Mouse (Mus musculus) layer of hippocampus, postnatal 10 days (tissue): ENCODE measurements around the gene Cplx3. TPM values are rescaled to one million over a fixed set of nuclear protein-coding genes. Genes with fewer than 3 reads are reported as not detected.

Experiments
- DNase-seq, 2 experiments: peaks; one replicate each; pipeline ENCODE4 v3.0.0; 2021; ENCODE audit warnings: low spot score in 2 of 2
- total RNA-seq, 2 experiments: library from RNA; stranded (reverse); gene quantifications; 2 replicates each; pipeline ENCODE4 v1.2.3; 2021

Cplx3 gene
- total RNA-seq, 2 experiments from 2014 or later: 1.9 to 2.6 TPM

GRCm38 (mm10) chr9:57638651-57639459 lies 32.8 kb upstream of the Cplx3 start:
- no peak for DNase-seq

- peak; percentile 58 to 61 for DNase-seq
These were observed 31.8 kb upstream of the Cplx3 start for GRCm38 (mm10) chr9:57637741-57638322.

- DNase-seq: no peak
These were observed 31.2 kb upstream of the Cplx3 start for GRCm38 (mm10) chr9:57637272-57637671.

- peak in 1 of 2 experiments; percentile 50 for DNase-seq
These were observed 27.5 kb upstream of the Cplx3 start for GRCm38 (mm10) chr9:57633481-57634024.

- peak; percentile 90 to 92 for DNase-seq
These were observed 23.2 kb upstream of the Cplx3 start for GRCm38 (mm10) chr9:57629118-57629874.

- DNase-seq: no peak
These were observed 22.6 kb upstream of the Cplx3 start for GRCm38 (mm10) chr9:57628717-57629116.

- no peak for DNase-seq
These were observed 21.8 kb upstream of the Cplx3 start for GRCm38 (mm10) chr9:57627892-57628291.

GRCm38 (mm10) chr9:57627191-57627590 lies 21.1 kb upstream of the Cplx3 start:
- no peak for DNase-seq

GRCm38 (mm10) chr9:57625674-57626500 lies 19.8 kb upstream of the Cplx3 start:
- no peak for DNase-seq

- DNase-seq: no peak
These were observed 18.2 kb upstream of the Cplx3 start for GRCm38 (mm10) chr9:57624295-57624694.

- no peak for DNase-seq
These were observed 14.6 kb upstream of the Cplx3 start, which contains the start of gene Lman1l for GRCm38 (mm10) chr9:57620674-57621073. Lman1l (minus strand) TSS chr9:57620774.

GRCm38 (mm10) chr9:57618854-57619253 lies 12.8 kb upstream of the Cplx3 start:
- no peak for DNase-seq

- peak in 1 of 2 experiments; percentile 58 for DNase-seq
These were observed 11.6 kb upstream of the Cplx3 start for GRCm38 (mm10) chr9:57617556-57618169.

GRCm38 (mm10) chr9:57614786-57615185 lies 8.7 kb upstream of the Cplx3 start:
- DNase-seq: no peak

GRCm38 (mm10) chr9:57613975-57614374 lies 7.9 kb upstream of the Cplx3 start:
- no peak for DNase-seq

GRCm38 (mm10) chr9:57612587-57612986 lies 6.5 kb upstream of the Cplx3 start:
- no peak for DNase-seq

- DNase-seq: no peak
These were observed 4.3 kb upstream of the Cplx3 start for GRCm38 (mm10) chr9:57610359-57610826.

- no peak for DNase-seq
These were observed 3.7 kb upstream of the Cplx3 start for GRCm38 (mm10) chr9:57609803-57610202.

- no peak for DNase-seq
These were observed 578 bp downstream of the Cplx3 start for GRCm38 (mm10) chr9:57605503-57605902.

- no peak for DNase-seq
These were observed 1.2 kb downstream of the Cplx3 start for GRCm38 (mm10) chr9:57604875-57605274.
